Mouse (Mus musculus) thymus, adult 18-20 months (tissue): ENCODE measurements at regions not wholly inside any gene's neighbourhood (a gene's known extent, or its start where the extent isn't known, plus 50 kb on each side); places are given as distances from the start of the nearest gene placed in this dataset.

Experiments
- DNase-seq, 2 experiments: peaks; one replicate each; pipeline ENCODE4 v3.0.0; 2022; ENCODE audit warnings: mixed read lengths in 2 of 2

DNA sequence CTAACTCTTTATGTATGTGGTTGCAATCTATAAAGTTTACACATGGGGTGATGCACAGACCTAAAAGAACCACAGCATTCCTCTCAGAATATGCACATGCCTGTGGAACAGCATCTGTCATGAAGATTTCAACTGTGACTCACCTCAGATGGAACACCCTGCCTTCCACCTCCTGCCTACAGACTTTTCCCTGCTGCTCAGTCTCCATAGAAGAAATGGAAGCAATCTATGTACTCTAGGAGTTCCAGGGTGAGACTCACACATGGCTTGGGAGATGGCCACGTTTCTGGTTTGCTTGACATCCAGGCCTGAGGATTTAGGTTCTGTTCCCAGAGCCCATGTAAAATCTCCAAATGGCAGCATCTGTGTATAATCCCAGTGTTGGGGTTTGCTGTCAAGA, 579.7 kb downstream of the Plekhb2 start:
- DNase-seq = no peak

DNA sequence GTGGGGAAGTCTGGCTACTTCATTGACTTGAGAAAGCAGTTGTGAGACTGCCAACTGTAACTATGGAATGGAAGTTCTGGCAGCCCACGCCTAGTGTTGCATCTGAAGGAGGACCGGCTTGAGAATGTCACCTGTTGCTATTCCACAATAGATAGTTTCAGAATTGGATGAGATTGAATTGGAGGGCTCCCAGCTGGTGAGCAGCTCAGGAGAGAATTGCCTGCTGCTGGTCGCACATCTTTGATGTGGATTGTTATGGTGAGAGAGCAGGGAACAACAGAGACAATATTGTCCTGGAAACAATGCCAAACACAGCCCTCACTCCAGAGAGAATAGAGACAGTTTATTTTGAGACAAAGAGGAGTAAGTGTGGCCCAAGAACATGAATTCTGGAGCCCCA, 585.9 kb downstream of the Plekhb2 start:
- DNase-seq = no peak

DNA sequence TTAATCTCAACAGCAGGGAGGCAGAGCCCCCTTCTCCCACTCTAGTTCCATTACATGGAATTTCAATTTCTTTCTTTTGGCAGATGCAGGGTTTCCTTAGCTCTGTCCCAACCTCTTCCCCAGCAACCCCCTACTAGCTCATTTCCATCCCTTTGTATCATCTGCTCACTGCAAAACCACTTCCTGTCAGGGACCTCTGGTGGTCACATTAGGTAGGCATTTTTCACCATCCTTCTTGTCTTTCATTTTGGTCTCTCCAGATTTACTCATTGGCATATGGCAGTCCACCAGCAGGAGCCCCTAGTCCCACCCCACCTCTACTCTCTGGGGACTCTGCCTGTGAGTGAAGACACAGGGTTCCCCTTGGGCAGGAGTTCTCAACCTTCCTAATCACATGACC, 597.6 kb downstream of the Plekhb2 start:
- DNase-seq = no peak

DNA sequence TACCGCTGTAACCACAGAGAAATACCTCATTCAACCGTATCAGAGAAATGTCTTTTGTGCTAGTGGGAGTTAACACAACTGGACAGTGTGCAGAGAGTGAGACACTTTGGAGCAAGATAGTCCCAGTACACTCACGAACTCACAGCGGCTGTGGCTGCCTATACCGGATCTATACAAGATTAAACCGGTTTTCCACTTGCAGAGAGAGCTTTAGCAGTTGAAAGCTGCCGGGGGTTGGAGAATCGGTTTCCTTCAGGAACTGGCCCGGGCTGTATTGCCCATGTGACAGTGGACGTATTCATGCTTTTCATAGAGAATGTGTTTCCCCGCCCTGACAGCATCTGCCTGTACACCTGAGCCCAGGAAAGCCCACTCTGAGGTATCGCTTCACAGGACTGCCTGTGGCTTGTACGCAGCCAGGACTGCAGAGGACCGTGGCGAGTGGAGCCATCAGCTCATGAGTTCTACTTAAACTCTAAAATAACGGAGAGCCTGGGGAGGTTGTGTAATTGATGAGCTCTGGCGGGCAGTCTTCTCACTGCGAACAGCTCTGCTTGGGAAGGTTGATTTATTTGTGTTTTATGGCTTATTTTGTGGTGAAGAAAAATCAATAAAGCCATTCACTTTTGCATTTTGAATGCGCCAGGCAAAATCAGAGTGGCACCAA, 602.8 kb downstream of the Plekhb2 start:
- DNase-seq = no peak

DNA sequence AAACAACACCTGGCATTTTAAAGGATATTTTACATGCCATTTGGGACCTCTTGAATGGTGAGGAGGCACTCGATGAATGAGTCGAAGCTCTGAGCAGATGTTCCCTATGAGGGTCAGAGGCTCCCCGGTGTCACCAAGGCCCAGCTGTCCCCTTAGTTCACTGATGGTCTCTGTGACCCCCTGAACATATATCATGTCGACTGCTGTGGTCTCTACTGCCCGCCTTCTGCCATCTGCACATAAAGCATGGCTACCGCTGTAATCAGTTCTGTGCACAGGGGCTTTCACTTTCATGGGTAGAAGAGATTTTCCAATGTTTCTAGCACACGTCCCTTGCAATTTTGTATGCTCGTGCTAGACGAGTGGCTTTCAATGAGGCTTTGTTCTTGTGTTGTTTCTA, 607.8 kb downstream of the Plekhb2 start:
- DNase-seq = no peak

DNA sequence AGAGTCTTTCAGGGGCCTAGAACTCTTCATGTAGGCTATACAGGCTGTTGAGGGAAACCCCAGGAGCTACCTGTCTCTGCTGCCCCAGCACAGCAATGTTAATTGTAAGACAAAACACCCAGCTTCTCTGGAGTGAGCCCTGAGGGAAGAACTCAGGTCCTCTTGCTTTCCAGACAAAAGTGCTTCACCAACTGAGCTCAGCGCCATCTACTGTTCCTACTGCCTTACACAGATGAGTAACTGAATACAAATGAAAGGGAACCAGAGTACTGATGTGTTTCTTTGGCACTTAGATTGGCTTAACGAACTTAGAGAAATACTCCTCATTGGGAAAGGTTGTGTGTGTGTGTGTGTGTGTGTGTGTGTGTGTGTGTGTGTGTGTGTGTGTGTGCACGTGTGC, 603.1 kb upstream of the Hs6st1 start:
- no peak for DNase-seq

DNA sequence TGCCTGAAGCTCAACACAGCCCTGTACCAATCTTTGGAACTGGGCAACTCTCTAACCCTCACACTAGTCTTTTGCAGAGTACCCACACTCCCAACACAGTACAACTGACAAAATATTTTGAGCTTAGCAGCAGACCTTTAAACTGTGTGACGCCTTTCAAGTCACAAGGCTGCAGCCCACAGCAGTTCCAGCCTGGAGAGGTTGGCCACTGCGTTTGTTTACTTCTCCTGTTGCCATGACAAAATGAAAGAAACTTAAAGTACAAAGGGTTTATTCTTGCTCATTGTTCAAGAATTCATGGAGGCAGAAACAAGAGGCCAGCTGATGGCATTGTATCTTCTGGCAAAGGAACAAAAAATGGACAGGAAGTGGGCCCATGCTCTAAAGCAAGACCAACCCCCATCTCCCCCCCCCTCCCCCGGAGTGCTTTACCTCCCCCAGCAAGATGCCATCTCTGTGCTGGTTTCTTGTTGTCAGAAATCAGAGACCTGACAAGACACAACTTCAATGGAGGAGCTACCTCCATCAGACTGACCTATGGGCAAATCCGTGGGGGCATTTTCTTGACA, 598.9 kb upstream of the Hs6st1 start:
- DNase-seq = no peak

DNA sequence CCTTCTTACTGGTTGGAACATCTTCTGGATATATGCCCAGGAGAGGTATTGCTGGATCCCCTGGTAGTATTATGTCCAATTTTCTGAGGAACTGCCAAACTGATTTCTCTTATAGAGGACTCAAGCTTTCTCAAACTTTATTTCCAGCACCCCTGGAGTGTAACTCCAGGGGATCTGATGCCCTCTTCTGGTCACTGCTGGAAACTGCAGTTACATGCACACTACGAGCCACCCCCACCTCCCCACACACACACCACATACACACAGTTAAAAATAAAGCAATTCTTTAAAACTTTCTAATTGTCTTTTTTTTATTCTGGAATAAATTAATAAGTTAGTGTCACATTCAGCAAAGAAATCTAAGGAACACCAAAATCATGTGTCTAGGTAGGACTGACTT, 589.9 kb upstream of the Hs6st1 start:
- DNase-seq = no peak

DNA sequence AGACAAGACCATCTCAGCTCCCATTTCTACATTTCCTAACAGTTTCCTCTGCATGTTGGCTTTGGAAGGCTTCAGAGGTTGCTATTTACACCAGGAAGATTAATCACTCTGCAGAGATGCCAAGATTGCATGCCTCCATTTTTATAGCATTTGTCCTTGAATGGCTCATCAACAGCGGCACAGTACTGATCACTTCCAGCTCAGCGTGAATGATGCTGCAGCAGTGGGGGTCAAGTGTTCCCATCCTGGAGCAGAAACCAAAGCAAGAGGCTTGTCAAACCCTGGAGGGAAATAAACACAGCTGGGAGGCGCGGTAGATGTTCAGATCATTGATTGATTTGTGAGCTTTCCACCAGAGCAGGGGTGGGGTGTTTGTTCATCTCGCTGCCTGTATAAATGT, 572.2 kb upstream of the Hs6st1 start:
- DNase-seq = no peak

DNA sequence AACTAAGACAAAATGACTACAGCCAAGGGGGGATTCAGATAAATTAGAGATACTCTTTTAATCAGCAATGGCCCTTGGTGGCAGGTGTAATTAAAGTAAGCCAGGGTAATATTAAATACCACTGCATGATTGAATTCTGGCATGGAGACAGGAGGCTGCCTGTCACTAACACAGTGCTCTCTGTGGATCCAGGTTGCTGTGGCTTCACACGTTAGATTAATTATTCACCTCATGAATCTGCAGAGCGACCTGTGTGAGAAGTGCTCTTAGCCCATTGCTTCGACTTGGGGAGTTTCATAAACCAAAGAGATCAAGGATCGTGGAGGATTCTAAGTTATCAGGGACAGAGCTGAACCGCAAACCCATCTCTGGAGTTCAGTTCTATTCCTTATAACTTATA, 545.2 kb upstream of the Hs6st1 start:
- DNase-seq = no peak

DNA sequence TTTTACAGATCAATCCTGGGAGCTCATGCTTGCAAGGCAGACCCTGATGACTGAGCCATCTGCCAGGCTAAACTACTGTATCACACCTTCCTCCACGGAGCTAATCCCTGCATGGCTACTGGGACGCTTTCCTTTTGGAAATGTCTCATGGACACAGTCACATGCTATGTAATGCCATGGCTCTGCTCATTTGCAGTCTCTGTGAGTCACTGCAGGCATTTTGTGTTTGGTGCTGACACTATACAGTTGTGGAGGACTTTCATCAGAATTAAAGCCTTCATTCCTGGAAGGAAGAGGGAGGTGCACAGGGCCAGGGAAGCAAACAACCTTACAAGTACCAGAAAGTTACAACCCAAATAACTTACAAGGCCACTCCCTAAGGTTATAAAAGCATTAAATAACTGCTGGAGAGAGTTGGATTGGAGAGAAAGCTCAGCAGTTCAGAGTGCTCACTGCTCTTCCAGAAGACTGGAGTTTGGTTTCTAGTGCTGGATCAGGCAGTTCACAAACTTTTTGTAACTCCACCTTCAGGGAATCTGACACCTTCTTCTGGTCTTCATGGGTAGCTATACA, 544.3 kb upstream of the Hs6st1 start:
- DNase-seq = no peak

DNA sequence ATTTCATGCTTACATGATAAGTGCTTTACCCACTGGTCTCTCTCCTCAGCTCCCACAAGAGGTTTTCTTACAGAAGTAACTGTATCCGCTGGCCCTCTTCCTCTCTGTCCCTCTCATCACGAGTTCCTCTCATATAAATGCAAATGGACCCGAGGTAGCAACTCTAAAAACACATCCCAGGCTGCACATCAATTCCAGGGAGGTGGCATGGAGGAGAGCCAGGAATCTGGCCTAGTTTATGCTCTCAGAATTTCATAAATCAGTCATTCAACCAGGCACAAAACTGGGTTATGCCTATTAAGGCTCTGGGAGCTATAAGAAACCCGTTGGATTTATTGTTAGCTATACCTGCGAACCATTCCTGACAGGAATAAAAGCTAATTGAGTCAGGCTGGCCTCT, 543.4 kb upstream of the Hs6st1 start:
- DNase-seq = no peak

DNA sequence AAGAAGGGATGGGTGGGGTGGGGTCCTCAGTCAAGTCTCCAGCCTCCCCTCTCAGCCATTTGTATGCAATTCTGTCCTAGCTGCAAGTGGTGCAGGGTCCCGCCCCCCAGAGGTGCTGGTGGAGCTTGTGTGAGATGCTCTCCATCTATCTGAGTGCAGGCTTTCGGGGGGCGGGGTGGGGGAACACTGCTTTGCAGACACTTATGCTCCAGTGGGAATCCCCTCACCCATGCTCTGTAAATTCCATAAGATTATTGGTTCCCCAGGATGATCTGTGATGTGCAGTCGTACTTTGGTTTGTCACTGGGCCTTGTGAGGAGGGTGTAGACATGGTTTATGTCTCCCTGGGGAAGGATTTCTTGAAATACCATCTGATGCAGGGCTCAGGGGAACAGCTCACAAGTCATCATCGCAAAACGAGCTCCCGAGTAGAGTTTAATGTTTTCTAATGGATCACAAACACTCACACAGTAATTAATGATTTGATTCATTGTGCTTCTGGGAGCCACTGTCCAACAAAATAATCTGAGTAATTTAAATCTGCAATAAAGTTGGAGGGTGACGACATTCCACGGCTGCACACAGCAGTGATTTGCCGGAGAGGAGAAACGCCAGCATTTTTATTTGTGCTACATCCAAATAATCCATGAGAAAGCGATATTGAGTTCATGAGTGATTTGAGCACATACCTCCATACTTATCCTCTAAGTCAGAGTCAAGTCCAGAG, 540.3 kb upstream of the Hs6st1 start:
- no peak for DNase-seq

DNA sequence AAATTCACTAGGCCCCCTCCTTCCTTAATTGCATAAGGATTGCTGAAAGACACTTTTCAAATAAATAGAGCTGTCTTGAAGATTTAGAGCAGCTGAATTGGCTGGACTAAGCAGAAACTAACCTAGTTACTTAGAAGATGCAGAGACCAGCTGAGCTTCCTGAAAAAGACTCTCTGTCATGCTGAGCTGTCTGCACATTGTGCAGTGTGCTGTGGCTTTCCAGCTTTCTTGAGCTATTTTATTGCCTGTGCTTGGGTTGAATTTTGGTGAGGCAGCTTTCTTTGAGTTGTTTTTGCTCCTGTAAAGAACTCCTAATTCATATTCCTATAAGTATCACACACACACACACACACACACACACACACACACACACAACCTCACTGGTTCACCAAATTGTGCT, 532.7 kb upstream of the Hs6st1 start:
- DNase-seq = no peak

DNA sequence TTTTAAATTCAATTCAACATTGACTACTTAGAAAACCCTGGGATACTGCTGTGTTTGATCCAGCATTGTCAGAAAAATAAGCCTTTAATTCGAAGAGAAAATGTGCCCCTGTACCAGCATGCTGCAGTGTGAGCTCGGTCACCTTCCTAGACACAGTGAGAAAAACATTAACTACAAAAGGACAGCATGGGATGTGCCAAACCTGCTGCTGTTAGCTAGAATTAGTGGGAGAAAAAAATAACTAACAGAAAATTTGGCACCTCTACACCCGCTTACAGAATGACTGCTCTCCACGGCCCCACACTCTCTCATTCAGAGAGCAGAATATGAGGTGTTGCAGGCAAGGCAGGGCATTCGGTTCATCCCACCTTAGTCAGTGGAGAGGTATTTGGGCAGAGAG, 531.9 kb upstream of the Hs6st1 start:
- DNase-seq = no peak

DNA sequence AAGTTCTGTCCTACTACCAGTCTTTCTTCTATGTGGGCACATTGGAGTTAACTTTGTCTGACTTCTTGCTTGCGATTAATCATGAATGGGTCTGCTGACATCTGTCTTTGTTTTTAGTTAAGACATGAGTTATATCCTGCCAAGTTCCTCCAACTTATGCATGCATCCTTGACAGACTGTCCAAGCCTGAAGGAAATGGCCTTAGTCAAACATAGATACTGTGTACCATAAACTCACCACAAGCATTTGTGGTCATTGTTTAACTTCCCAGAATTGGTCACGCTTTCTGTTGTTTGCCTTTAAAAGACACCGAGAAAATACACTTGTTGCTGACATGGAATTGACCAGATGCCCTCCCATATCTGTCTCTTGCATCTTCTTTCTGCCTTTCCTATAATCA, 519.4 kb upstream of the Hs6st1 start:
- no peak for DNase-seq

DNA sequence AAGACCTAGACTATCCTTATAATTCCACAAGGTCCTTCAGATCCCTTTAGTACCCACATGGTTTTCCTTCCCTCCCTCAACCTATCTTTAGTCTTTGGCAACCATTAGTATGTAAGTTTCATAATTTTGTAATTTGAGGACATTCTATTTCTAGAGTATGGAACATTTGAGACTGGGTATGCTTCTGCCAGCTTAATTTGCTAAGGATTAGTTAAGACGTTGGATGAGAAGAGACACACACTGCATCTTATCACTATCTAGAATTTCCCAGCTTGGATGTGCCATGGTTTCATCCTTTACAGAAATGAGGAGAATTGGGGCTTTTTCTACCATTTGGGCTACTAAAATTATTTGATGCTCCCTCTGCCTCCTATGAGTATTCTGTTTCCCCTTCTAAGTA, 516.7 kb upstream of the Hs6st1 start:
- no peak for DNase-seq

DNA sequence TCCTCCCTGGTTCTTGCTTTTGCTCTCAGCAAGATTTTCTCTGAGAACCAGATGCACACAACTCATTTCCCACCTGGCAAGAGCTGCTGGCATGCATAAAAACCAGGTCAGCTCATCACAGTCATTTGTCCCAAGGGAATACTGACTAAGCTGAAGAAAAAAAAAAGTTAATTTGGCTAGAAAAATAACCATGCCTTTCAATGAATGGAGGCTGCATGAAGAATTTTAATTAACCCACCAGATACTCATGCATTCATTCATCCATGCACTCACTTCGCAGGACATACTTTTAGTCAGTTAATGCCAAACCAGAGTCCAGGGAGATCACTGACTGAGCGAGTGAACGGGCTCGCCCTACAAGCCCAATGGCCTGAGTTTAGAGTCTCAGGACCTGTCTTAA, 505.4 kb upstream of the Hs6st1 start:
- DNase-seq = no peak

DNA sequence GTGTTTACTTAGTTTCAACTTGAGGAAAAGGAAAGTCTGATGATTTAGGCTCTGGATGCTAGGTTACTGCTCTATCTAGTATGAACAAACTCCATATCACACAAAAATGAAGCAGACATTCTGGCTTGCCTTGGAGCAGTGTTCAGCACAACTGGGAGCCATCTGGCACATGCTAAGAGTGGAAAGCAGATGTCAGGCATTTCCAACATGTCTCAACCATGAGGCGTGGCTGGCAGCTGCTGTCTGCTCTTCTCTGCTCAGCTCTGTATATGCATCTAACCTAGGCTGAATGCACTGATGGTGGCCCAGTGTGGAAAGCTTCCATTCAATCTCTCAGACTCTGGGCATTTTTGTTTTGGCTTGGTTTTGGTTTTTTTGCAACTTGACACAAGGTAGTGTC, 493.0 kb upstream of the Hs6st1 start:
- DNase-seq = no peak

DNA sequence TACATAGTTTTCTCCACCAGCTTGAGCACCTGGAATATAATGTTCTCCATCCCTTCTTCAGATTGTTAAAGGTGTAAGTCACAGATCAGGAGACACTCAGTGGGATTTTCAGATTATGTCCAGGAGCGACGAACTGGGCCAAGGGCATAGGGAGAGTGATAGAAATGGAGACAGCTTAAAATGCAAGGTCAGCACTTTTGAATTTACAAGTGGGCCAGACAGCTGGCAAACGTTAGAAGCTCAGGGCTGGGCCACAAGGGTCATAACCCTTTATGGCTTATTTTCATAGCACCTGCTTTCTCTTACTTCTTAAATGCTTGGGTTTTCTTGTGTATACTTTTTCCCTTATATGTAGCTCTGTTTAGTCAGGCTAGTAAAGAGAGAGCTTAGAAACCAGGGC, 488.8 kb upstream of the Hs6st1 start:
- DNase-seq = no peak

DNA sequence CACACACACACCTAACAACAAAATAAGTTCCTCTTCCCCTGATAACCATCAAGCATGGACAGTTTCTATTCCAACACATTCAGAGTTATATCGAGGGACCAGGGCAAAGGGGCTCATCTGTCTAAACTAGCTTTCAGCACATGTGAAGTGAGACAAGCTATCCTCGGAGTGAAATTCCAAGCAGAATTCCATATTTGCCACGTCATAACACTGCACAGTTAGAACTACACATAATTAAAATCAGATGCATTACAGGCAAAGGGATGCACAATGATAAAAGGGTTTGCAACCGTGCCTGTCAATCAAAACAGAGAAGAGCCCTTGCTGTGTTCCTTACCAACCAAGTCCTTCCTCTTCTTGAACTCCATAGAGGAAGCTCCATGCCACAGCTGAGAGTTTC, 488.2 kb upstream of the Hs6st1 start:
- DNase-seq = no peak

DNA sequence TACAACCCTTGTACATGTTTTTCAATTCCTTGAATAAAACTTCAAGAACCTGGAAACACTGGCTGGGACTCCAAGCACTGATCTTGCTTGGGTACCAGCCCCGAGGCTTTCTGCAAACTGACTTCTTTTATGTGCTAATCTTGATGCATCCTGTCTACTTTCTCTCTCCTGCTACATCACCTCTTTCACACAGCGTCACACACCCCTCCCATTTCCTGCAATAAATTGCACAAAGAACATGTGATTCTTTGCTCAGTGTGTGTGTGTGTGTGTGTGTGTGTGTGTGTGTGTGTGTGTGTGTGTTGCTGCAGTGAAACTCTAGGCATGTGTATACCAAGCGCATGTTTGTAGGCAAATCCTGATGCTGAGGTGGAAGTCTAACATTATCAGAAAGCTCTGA, 487.7 kb upstream of the Hs6st1 start:
- peak; percentile 7 to 50 for DNase-seq

DNA sequence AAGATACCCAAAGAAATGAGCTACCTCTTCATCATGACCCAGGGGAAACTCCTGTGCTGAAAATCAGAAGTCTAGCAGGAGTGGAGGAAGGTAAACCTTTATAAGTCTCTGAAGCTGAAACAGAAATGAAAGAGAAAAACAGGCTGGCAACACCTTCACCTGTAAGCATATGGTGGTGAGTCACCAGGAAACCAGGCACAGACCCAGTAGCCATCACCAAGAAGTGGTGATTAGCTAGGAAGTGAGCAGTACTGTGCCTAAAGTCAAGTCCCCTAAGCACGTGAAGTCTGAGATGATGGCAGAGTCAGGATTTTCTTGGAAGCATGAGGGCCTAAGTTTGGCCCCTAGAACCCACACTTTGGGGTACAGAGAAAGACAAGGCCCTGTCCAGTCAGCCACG, 480.3 kb upstream of the Hs6st1 start:
- no peak for DNase-seq

DNA sequence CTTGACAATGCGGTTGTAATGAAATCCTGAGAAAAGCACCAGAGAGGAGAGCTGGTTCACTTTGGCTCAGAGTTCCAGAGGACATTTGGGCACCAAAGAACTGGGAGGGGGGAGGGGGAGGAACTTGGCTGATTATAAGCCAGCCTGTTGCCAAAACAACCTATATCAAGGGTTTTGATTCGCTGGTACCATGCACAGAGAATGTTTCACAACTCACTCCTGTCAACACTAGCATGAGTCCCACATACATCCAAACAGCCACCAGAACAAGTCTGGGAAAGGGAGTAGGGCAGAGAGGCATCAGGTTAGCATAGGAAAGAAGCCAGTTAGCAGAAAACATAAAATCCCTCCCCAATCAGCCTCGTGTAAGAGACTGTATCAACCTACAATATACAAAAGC, 479.3 kb upstream of the Hs6st1 start:
- no peak for DNase-seq
